Mouse (Mus musculus): ENCODE results near the gene Dnajc22.

The Dnajc22 gene

GRCm38 (mm10) chr15:99115065-99115423 is 22.1 kb downstream of the Dnajc22 start:
- DNase-seq (ENCODE audit: low spot score): no peak

GRCm38 (mm10) chr15:99116539-99116938 is 23.6 kb downstream of the Dnajc22 start:
- no peak for DNase-seq (ENCODE audit: low spot score)

- DNase-seq (ENCODE audit: low spot score): no peak
These were observed 27.8 kb downstream of the Dnajc22 start for GRCm38 (mm10) chr15:99120814-99121213.

GRCm38 (mm10) chr15:99122642-99123041 is 29.7 kb downstream of the Dnajc22 start:
- no peak for DNase-seq (ENCODE audit: low spot score)

GRCm38 (mm10) chr15:99125711-99126080 is 32.7 kb downstream of the Dnajc22 start, which contains the start of gene Spats2:
Gene Spats2 (plus strand): TSS chr15:99125916.
- DNase-seq (ENCODE audit: low spot score): no peak

- DNase-seq (ENCODE audit: low spot score): peak; percentile 57
These were observed 33.3 kb downstream of the Dnajc22 start for GRCm38 (mm10) chr15:99126081-99126815.

- no peak for DNase-seq (ENCODE audit: low spot score)
These were observed 33.9 kb downstream of the Dnajc22 start for GRCm38 (mm10) chr15:99126816-99127365.

- no peak for DNase-seq (ENCODE audit: low spot score)
These were observed 35.0 kb downstream of the Dnajc22 start for GRCm38 (mm10) chr15:99127851-99128522.

GRCm38 (mm10) chr15:99129441-99129840 is 36.5 kb downstream of the Dnajc22 start:
- no peak for DNase-seq (ENCODE audit: low spot score)

GRCm38 (mm10) chr15:99129956-99130910 is 37.3 kb downstream of the Dnajc22 start:
- no peak for DNase-seq (ENCODE audit: low spot score)

- DNase-seq (ENCODE audit: low spot score): no peak
These were observed 45.4 kb downstream of the Dnajc22 start for GRCm38 (mm10) chr15:99138389-99138788.

- DNase-seq (ENCODE audit: low spot score): no peak
These were observed 46.7 kb downstream of the Dnajc22 start for GRCm38 (mm10) chr15:99139669-99140068.

- DNase-seq (ENCODE audit: low spot score): no peak
These were observed 57.5 kb downstream of the Dnajc22 start for GRCm38 (mm10) chr15:99150516-99150915.

GRCm38 (mm10) chr15:99151324-99151723 is 58.4 kb downstream of the Dnajc22 start:
- no peak for DNase-seq (ENCODE audit: low spot score)

GRCm38 (mm10) chr15:99153466-99153865 is 60.5 kb downstream of the Dnajc22 start:
- DNase-seq (ENCODE audit: low spot score): no peak

Data from urinary bladder, postnatal 10 days (tissue).